Mouse (Mus musculus) myocyte (in vitro differentiated cells): ENCODE data around the gene Slc15a3.

Source experiments
- E2F4 ChIP-seq: IDR thresholded peaks from one replicate; pipeline ENCODE4 v1.6.1; 2011; ENCODE audit warnings: mild to moderate bottlenecking, control low read depth, moderate library complexity; ENCODE audit not compliant: insufficient read depth
- MAX ChIP-seq: IDR thresholded peaks from one replicate; pipeline ENCODE4 v1.6.1; 2011; ENCODE audit warnings: low read depth, mild to moderate bottlenecking, control low read depth
- MYOG ChIP-seq, 3 experiments: IDR thresholded peaks; one replicate each; pipeline ENCODE4 v1.6.1; 2011; ENCODE audit warnings: control low read depth in 2 of 3, low read depth in 2 of 3, mild to moderate bottlenecking in 2 of 3; ENCODE audit not compliant: insufficient read length in 2 of 3, control insufficient read depth in 1 of 3, insufficient read depth in 1 of 3
- POLR2A ChIP-seq: IDR thresholded peaks from one replicate; pipeline ENCODE4 v1.6.1; 2011; ENCODE audit warnings: low read depth, mild to moderate bottlenecking, control low read depth, moderate library complexity; ENCODE audit not compliant: insufficient read length
- POLR2AphosphoS2 ChIP-seq: IDR thresholded peaks from one replicate; pipeline ENCODE4 v1.6.1; 2011; ENCODE audit warnings: low read depth, control low read depth; ENCODE audit not compliant: insufficient read length

GRCm38 (mm10) chr19:10870676-10871075 is 31.1 kb downstream of the Slc15a3 start:
- TF ChIP-seq POLR2A (no peak), MYOG (IDR thresholded peaks at IDR 0.05; ENCODE audit: control insufficient read depth in 1 of 3, insufficient read depth in 1 of 3, insufficient read length in 2 of 3, low read depth in 2 of 3) (no peak), E2F4 (no peak), MAX (no peak), POLR2AphosphoS2 (no peak)
